Comparison of ENCODE assay signal across 19 mouse cellular contexts in the genomic region with DNA sequence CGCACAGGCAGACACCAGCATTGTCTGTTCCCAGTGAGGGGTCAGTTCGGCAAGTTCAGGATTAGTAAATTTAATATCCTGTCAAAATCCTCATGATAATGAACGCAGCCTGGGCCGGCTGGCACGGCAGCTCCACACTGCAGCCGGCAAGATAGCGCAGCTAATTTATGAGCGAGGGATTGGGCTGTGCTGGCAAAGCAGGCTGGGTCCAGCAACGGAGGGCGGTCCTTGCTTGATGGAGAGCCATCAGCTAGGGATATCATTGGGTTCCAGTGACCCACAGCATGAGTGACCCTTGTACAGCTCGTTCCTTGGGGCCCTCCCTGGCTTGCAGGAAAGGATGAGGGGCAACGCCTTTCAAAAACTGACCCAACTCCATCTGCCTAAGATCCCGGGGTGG. TPM values are rescaled to one million over a fixed set of nuclear protein-coding genes. Genes with fewer than 3 reads are reported as not detected.
DNase-seq lines count a peak whose midpoint lies in the region; ATAC-seq and TF ChIP-seq lines count a peak whose summit lies in the region.
"Had no signal": no experiment of that assay in that cellular context is flagged by ENCODE, and none has a peak within 500 bp of the region (broad histone marks: within the 10 kb centered on the region; RNA-seq: fewer than 3 reads in every experiment).

No protein-coding gene starts in this region.

- no peak overlapping the region for H3K9ac ChIP-seq in hindbrain, embryonic 12.5 days
- H3K9ac ChIP-seq in midbrain, embryonic 14.5 days (replicated peaks; ENCODE audit: low read length), result no peak overlapping the region
- no peak overlapping the region for H3K9ac ChIP-seq in kidney, embryonic 16.5 days (replicated peaks; ENCODE audit: low read length)
- H3K9ac ChIP-seq in kidney, embryonic 14.5 days (ENCODE audit: low read depth, low read length), result no peak overlapping the region
- H3K9ac ChIP-seq: heart, embryonic 13.5 days; liver, embryonic 12.5 days had no signal

- ATAC-seq in hindbrain, embryonic 12.5 days (ENCODE audit: low FRiP score), result peak; percentile 51; the same call in 1 of the 2 replicates
- ATAC-seq in midbrain, embryonic 14.5 days (ENCODE audit: low FRiP score, low TSS enrichment), result no peak
- no peak for ATAC-seq in kidney, embryonic 16.5 days (ENCODE audit: low FRiP score, low TSS enrichment)
- ATAC-seq in kidney, embryonic 14.5 days (ENCODE audit: low FRiP score, low TSS enrichment), result no peak
- ATAC-seq: liver, embryonic 12.5 days had no signal

- no peak overlapping the region; the same call in 1 of the 2 replicates for H3K4me3 ChIP-seq in hindbrain, embryonic 12.5 days
- H3K4me3 ChIP-seq in midbrain, embryonic 14.5 days (replicated peaks; ENCODE audit: low read depth, low read length), result no peak overlapping the region
- no peak overlapping the region for H3K4me3 ChIP-seq in kidney, embryonic 16.5 days (ENCODE audit: low read length)
- H3K4me3 ChIP-seq in gastrocnemius, adult 2 months, result no peak overlapping the region
- no peak overlapping the region for H3K4me3 ChIP-seq in kidney, embryonic 14.5 days (ENCODE audit: low read length)
- H3K4me3 ChIP-seq: heart, embryonic 13.5 days; liver, embryonic 12.5 days had no signal

- no peak for TF ChIP-seq CTCF in gastrocnemius, adult 2 months (IDR thresholded peaks at IDR 0.05)

- no peaks in the 10 kb centered on the region for H3K9me3 ChIP-seq in hindbrain, embryonic 12.5 days (replicated peaks)
- no peaks in the 10 kb centered on the region for H3K9me3 ChIP-seq in midbrain, embryonic 14.5 days (ENCODE audit: control insufficient read depth, low read length)
- H3K9me3 ChIP-seq in kidney, embryonic 16.5 days (ENCODE audit: low read length), result no peaks in the 10 kb centered on the region
- no peaks in the 10 kb centered on the region for H3K9me3 ChIP-seq in kidney, embryonic 14.5 days (ENCODE audit: control insufficient read depth, low read length)
- H3K9me3 ChIP-seq: heart, embryonic 13.5 days; liver, embryonic 12.5 days had no signal

- H3K27me3 ChIP-seq in hindbrain, embryonic 12.5 days, result peaks cover 69% of the 10 kb centered on the region
- H3K27me3 ChIP-seq in midbrain, embryonic 14.5 days (ENCODE audit: control insufficient read depth, insufficient read depth, low read length), result peaks cover 75% of the 10 kb centered on the region
- H3K27me3 ChIP-seq in kidney, embryonic 16.5 days (ENCODE audit: insufficient read depth, low read length), result peaks cover 33% of the 10 kb centered on the region
- peaks cover 28% of the 10 kb centered on the region for H3K27me3 ChIP-seq in kidney, embryonic 14.5 days (ENCODE audit: control insufficient read depth, insufficient read depth, low read length)

- intact Hi-C loops in gastrocnemius, adult 2 months (cut with DNase I), result no loop called here

- DNase-seq in right cerebral cortex, postnatal 4 days, result peak; percentile 29
- DNase-seq in right cerebral cortex, adult 18-20 months, result no peak
- peak; percentile 69 for DNase-seq in midbrain, embryonic 14.5 days
- DNase-seq in gastrocnemius, postnatal 25 days, result no peak
- no peak for DNase-seq in gastrocnemius, adult 2 months
- DNase-seq: cerebellum, adult 11-12 months; gastrocnemius, postnatal 10 days; kidney, postnatal 14 days; layer of hippocampus, adult 9-11 months; right cerebral cortex, postnatal 25 days had no signal

- peak overlapping the region; percentile 64 for H3K27ac ChIP-seq in hindbrain, embryonic 12.5 days
- H3K27ac ChIP-seq in midbrain, embryonic 14.5 days (replicated peaks; ENCODE audit: low read depth, low read length), result peak overlapping the region; percentile 77
- H3K27ac ChIP-seq in kidney, embryonic 16.5 days (ENCODE audit: low read length), result no peak overlapping the region
- no peak overlapping the region for H3K27ac ChIP-seq in gastrocnemius, adult 2 months
- H3K27ac ChIP-seq in kidney, embryonic 14.5 days (ENCODE audit: low read depth, low read length), result no peak overlapping the region
- H3K27ac ChIP-seq: heart, embryonic 13.5 days; liver, embryonic 12.5 days had no signal

- WGBS in hindbrain, embryonic 12.5 days, result 41% methylated on average over 13 of the region's 13 CpGs
- WGBS in midbrain, embryonic 14.5 days, result 27% methylated on average over 13 of the region's 13 CpGs
- 47% methylated on average over 13 of the region's 13 CpGs for WGBS in kidney, embryonic 16.5 days
- WGBS in kidney, embryonic 14.5 days, result 57% methylated on average over 13 of the region's 13 CpGs

- H3K4me2 ChIP-seq in hindbrain, embryonic 12.5 days (replicated peaks), result peak overlapping the region; percentile 29
- peak overlapping the region; percentile 34 for H3K4me2 ChIP-seq in midbrain, embryonic 14.5 days (ENCODE audit: low read length)
- no peak overlapping the region for H3K4me2 ChIP-seq in kidney, embryonic 16.5 days (replicated peaks; ENCODE audit: low read depth, low read length)
- H3K4me2 ChIP-seq in kidney, embryonic 14.5 days (replicated peaks; ENCODE audit: low read depth, low read length), result no peak overlapping the region
- H3K4me2 ChIP-seq: heart, embryonic 13.5 days; liver, embryonic 12.5 days had no signal

- H3K4me1 ChIP-seq in hindbrain, embryonic 12.5 days, result peaks cover 38% of the 10 kb centered on the region
- H3K4me1 ChIP-seq in midbrain, embryonic 14.5 days (ENCODE audit: control insufficient read depth, insufficient read depth, low read length), result peaks cover 29% of the 10 kb centered on the region
- H3K4me1 ChIP-seq in kidney, embryonic 16.5 days (ENCODE audit: insufficient read depth, low read length), result peaks cover 3% of the 10 kb centered on the region; the same call in 1 of the 2 replicates
- no peaks in the 10 kb centered on the region for H3K4me1 ChIP-seq in kidney, embryonic 14.5 days (ENCODE audit: control insufficient read depth, insufficient read depth, low read length)
- H3K4me1 ChIP-seq: liver, embryonic 12.5 days had no signal

- H3K36me3 ChIP-seq in hindbrain, embryonic 12.5 days, result no peaks in the 10 kb centered on the region
- H3K36me3 ChIP-seq in midbrain, embryonic 14.5 days (ENCODE audit: control insufficient read depth, insufficient read depth, low read length), result no peaks in the 10 kb centered on the region
- H3K36me3 ChIP-seq in kidney, embryonic 16.5 days (ENCODE audit: insufficient read depth, low read length), result no peaks in the 10 kb centered on the region
- no peaks in the 10 kb centered on the region for H3K36me3 ChIP-seq in kidney, embryonic 14.5 days (ENCODE audit: control insufficient read depth, insufficient read depth, low read length)
- H3K36me3 ChIP-seq: heart, embryonic 13.5 days; liver, embryonic 12.5 days had no signal

RNA-seq across cellular contexts. Expression of gene A230072I06Rik, which starts 48.6 kb away (rescaled TPM):
- 0.12 TPM in 1 of 2 replicates, not detected in the other for polyA plus RNA-seq in hindbrain, embryonic 12.5 days (2016; fragmentation: Nextera tagmentation; extraction: Ambion mirVana)
- not detected in 2 replicates for polyA plus RNA-seq in midbrain, embryonic 14.5 days (2014; fragmentation: Nextera tagmentation; extraction: Ambion mirVana)
- total RNA-seq in gastrocnemius, postnatal 25 days (2021), result not detected
- polyA plus RNA-seq in kidney, embryonic 16.5 days (2015; fragmentation: Nextera tagmentation; extraction: Ambion mirVana), result not detected in 2 replicates
- not detected for total RNA-seq in gastrocnemius, adult 2 months (2021)
- not detected in 2 replicates for polyA plus RNA-seq in kidney, embryonic 14.5 days (2014; fragmentation: Nextera tagmentation; extraction: Ambion mirVana)
- total RNA-seq: gastrocnemius, postnatal 10 days; left cerebral cortex, postnatal 14 days; megakaryocyte-erythroid progenitor cell, adult 5-6 weeks; MEL had no signal
- polyA plus RNA-seq: heart, embryonic 13.5 days; liver, embryonic 12.5 days; lung, embryonic 16.5 days had no signal

Comparison
In these comparisons a context has a peak if more than half of its experiments do, and no peak if none do; other contexts are left out.
1. DNase-seq: peak in right cerebral cortex, postnatal 4 days (single experiment) and midbrain, embryonic 14.5 days (single experiment); none in right cerebral cortex, adult 18-20 months (single experiment), gastrocnemius, postnatal 25 days (single experiment) and gastrocnemius, adult 2 months (single experiment).
2. H3K27ac ChIP-seq: peak in hindbrain, embryonic 12.5 days (single experiment) and midbrain, embryonic 14.5 days (single experiment); none in kidney, embryonic 16.5 days (single experiment), gastrocnemius, adult 2 months (single experiment) and kidney, embryonic 14.5 days (single experiment).
3. H3K4me2 ChIP-seq: peak in hindbrain, embryonic 12.5 days (single experiment) and midbrain, embryonic 14.5 days (single experiment); none in kidney, embryonic 16.5 days (single experiment) and kidney, embryonic 14.5 days (single experiment).